Mouse (Mus musculus): Measurements from ENCODE around the gene Flnc.

DNA sequence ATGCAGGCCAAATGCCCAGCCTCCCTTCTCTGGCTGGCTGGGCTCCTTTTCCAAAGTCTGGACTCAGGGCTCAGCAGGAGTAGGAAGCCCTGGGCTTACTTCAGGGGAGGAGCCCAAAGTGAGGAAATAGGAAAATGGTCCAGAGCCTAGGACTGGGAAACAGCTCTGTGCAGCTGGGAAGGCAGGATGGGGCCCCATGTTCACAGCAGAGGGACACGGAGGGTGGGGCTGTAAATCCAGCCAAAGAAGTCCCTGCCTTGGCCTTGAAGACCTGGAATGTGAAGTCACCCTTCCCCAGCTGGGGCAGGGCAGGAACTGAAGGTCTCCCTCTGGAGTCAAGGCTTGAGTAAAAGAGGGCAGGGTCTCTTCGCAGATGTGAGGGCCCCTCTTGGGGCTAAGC is 76.0 kb downstream of the Flnc start:
- no peak for TF ChIP-seq POLR2A (IDR thresholded peaks at IDR 0.05; ENCODE audit: control insufficient read depth, low read depth, low read length)
- no peak for TF ChIP-seq CTCF (IDR thresholded peaks at IDR 0.05; ENCODE audit: control insufficient read depth, insufficient read depth, insufficient replicate concordance, low read depth, low read length)
